Mouse (Mus musculus): ENCODE data around the gene Lgalsl.

Lgalsl gene

GRCm38 (mm10) chr11:20778861-20779563, 51.8 kb downstream of the Lgalsl start:
- DNase-seq, result no peak

GRCm38 (mm10) chr11:20778298-20778697, 52.6 kb downstream of the Lgalsl start:
- DNase-seq, result no peak

- no peak for DNase-seq
Measured at GRCm38 (mm10) chr11:20776668-20777067, 54.2 kb downstream of the Lgalsl start.

Data from kidney, postnatal 14 days (tissue).